Mouse (Mus musculus): Measurements from ENCODE around the gene Aak1. TPM values are rescaled to one million over a fixed set of nuclear protein-coding genes. Genes with fewer than 3 reads are reported as not detected.
"Not testable (repeated sequence)": the region's sequence is repeated elsewhere in the genome, so short reads cannot be mapped to it uniquely, and the experiment has no call there.

Aak1 gene
- total RNA-seq, 4 experiments from 2014 or later: 129 to 147 (median 132) TPM

GRCm38 (mm10) chr6:87028881-87029280, 179.6 kb downstream of the Aak1 start:
- peak; percentile 22 for DNase-seq

- DNase-seq: not testable (repeated sequence)
Measured at GRCm38 (mm10) chr6:87031310-87031709, 182.0 kb downstream of the Aak1 start.

- peak; percentile 32 for DNase-seq
Measured at GRCm38 (mm10) chr6:87032401-87032800, 183.1 kb downstream of the Aak1 start.

- DNase-seq: no peak
Measured at GRCm38 (mm10) chr6:87034395-87034794, 185.1 kb downstream of the Aak1 start.

DNA sequence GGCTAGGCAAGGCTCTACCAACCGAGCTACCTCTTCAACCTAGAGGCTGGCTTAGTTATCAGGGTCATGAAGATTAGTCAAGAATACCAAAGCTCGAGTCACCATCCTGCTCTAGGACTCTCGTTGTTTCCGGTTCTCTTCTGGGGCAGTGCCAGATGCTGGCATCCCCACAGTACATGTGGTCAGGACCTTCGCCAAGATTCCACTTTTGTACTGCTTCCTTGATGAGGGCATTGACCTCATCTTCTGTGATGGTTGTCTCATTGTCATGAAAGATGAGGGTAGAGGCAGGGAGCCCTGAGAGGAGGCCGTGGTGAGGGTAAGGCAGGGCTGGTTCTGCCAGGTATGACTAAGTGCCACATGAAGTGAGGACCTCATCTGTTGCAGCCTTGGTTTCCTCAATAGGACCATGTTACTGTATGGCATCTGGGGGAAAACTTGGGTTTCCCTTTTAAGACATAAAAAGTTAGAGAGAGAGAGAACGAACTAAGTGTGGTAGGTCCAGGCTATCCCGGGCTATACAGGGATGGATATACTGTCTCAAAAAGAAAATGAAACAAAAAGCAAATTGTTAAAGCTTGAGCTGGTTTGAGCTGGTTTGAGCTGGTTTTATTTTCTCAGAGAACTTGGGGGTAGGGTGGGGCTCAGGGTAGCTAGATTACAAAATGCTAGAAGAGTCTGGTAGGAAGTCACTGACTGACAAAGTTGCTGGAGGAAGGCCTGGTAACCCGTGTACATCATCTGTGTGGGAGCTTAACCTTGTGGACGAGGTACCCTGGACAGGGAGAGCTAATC, 188.7 kb downstream of the Aak1 start:
- DNase-seq: peak; percentile 54

- no peak for DNase-seq
Measured at GRCm38 (mm10) chr6:87039161-87039560, 189.8 kb downstream of the Aak1 start.

DNA sequence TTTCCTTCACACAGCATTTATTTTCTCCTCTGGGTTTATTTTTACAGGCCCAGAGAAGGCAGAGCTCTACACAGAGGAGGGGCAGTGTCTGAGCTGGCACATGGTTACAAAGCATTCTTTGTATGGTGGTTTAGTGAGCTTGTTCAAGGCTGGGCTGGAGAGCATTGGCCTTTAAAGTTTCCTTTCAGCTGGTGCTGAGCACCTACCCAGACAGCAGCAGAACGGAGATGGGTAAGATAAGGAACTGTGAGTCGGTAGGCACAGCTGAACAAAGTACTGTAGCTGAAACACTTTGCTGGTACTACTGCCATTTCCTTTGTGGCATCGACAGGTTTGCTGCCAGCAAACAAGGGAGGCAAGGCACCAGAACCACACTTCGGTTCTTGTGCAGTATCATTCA, 191.7 kb downstream of the Aak1 start:
- DNase-seq: peak; percentile 39

DNA sequence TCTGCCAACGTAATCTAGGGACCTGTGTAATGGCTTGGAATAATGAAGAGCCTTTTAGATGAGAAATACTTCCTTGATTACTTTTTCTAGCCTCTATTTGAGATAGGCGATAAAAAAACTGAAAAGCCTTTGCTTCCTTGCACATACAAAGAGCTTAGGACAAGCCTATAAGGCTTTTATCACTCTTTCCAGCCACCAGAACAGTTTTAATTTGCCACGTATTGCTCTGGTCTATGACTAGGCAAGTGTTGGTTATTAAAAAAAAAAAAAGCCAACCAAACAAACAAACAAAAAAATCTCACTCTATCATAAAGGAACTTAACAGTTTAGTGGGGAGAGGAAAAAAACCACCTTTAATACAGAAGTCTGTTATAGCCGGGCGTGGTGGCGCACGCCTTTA, 192.1 kb downstream of the Aak1 start:
- DNase-seq: no peak

- DNase-seq: no peak
Measured at GRCm38 (mm10) chr6:87042004-87042336, 192.7 kb downstream of the Aak1 start.

DNA sequence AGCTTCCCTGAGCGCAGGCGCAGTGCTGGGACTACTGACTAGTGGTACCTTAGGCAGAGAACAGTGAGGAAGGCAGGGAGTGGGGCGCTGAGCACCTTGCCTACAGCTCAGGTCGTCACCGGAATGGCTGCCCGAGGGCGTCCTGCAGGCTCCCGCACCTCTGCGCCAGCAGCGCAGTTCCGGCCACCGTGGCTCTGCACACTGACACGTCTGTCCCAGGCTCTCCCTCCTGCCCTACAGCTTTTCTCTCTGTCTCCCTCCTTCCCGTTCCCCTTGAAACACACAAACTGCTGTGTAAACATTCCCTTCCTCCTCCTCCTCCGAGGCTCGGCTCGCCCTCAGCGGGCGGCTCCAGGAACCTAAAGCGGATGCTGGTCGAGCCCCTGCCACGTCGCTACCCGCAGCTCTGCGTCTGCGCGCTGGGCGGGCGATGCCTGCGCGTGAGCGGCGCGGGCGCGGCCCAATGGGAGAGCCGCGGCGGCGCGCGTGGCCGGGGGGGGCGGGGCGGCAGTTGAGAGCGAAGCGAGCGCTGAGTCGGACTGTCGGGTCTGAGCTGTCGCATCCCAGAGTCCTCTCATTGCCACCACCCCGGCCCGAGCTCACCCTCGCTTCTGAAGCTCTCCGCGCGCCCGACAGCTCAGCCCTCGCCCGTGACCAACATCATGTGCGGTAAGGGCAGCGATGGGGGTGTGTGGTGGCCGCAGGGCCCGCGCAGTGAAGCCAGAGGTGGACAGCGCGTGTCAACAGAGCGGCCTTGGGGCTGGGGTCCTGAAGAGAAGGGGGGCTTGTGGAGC, 193.2 kb downstream of the Aak1 start, which contains the start of gene Gfpt1:
Gene Gfpt1, plus strand, starts transcription at position 510 of the 794 bp plus-strand sequence.
- peak; percentile 91 for DNase-seq

GRCm38 (mm10) chr6:87043131-87043516, 193.8 kb downstream of the Aak1 start:
- no peak for DNase-seq

GRCm38 (mm10) chr6:87044895-87045294, 195.6 kb downstream of the Aak1 start:
- no peak for DNase-seq

DNA sequence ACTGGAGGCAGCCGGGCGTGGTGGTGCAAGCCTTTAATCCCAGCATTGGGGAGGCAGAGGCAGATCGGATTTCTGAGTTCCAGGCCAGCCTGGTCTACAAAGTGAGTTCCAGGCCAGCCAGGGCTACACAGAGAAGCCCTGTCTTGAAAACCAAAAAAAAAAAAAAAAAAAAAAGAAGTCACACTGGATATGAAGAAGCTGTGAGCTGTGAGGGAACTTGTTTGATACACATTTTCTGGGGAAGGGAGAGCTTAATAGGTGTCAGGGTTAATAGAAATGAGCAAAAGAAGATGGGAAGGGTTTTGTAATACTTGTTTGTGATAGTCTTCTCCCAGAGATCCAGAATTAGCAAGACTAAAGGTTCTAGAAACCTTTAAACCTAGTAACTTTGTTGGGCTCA, 196.2 kb downstream of the Aak1 start:
- no peak for DNase-seq

DNA sequence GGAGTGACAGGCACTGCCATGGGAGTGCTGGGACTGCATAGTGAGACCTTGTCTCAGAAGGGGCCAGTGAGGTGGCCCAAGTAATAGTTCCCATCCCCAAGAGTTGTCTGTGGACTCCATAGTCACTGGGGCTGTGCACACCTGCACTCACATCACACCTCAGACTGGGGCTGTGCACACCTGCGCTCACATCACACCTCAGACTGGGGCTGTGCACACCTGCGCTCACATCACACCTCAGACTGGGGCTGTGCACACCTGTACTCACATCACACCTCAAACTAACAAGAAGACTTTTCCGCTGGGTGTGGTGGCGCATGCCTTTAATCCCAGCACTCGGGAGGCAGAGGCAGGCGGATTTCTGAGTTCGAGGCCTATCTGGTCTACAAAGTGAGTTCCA, 199.4 kb downstream of the Aak1 start:
- DNase-seq: not testable (repeated sequence)

DNA sequence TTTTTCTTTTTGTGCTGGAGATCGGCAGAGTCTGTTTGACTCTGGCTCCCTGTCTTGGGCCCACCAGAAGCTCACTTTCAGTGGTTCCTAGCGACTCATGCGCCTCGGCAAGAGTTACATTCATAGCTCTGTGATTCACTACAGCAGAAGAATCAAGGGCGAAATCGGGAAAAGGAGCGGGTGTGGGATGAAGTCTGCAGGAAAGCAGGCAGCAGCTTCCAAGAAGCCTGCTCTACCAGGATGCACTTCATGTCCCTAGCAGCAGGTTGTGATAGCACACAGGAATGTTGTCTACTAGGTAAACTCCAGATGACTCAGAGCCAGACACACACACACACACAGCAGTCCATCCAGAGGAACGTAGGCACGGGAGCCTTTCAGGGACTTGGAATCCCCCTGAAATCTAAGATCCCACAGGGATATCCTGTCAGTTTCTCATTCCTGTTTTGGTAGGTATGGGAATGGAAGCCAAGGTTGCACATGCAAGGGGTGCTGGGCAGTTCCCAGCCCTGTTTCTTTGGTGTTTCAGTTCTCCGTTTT, 202.6 kb downstream of the Aak1 start:
- no peak for DNase-seq

Other genes with a start within 250 kb of the Aak1 start
- under 1 TPM in 3 of 4 experiments, not detected in 1; 0.15 to 0.86 (median 0.83) TPM for gene Asprv1, start 221.4 kb upstream of the Aak1 start, total RNA-seq (2022)
- gene Mxd1, start 180.4 kb upstream of the Aak1 start, total RNA-seq (2022): 10 to 100 TPM in 2 of 4 experiments, 1 to 10 TPM in 2; 8.5 to 14.1 (median 10.5) TPM
- 10 to 100 TPM; 54.4 to 57.5 (median 55.9) TPM for gene Snrnp27, start 165.0 kb upstream of the Aak1 start, total RNA-seq (2022)
- 10 to 100 TPM; 22.4 to 23.6 (median 22.7) TPM for gene Gmcl1, start 116.1 kb upstream of the Aak1 start, total RNA-seq (2022)
- 100 to 1,000 TPM in 1 of 4 experiments, 10 to 100 TPM in 3; 77.0 to 102 (median 86.9) TPM for gene Anxa4, start 55.9 kb upstream of the Aak1 start, total RNA-seq (2022)
- gene Nfu1, start 159.7 kb downstream of the Aak1 start, total RNA-seq (2022): 10 to 100 TPM; 75.6 to 95.8 (median 82.6) TPM
- gene Gfpt1, start 193.3 kb downstream of the Aak1 start, total RNA-seq (2022): 10 to 100 TPM; 53.2 to 62.5 (median 55.0) TPM

Measured in adrenal gland, adult 8-10 months (tissue).